Mouse (Mus musculus): ENCODE data around the gene Gm5150. TPM values are rescaled to one million over a fixed set of nuclear protein-coding genes. Genes with fewer than 3 reads are reported as not detected.

Gm5150 gene
- not detected for polyA plus RNA-seq (2015; fragmentation: Illumina TruSeq; extraction: RNeasy Lipid Tissue Mini Kit (QIAGEN cat#74804); ENCODE audit: insufficient read depth, low read depth, low replicate concordance)

DNA sequence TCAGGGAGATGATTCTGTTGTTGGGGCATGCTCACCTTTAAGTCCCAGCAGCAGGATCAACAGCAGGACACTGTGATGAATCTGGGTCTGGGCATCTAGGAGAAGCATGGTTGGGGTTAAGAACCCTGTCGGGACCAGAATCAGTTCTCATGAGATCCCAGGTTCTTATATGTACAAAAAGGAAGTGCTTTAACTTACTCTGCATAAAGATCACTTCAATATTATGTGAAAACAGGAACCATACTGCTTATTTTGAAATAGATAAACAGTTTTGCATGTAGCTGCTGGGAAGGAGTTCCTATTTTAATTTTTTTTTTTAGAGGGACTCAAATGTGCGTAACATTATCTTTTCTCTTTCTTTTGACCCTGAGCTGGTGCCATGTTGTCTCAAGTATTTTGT lies at the start of gene Gm5150:
Gm5150 (minus strand) TSS at position 223 of the 400 bp plus-strand sequence.

Other genes starting within 250 kb of the Gm5150 start
- not detected for gene Sirpb1c, start 157.9 kb downstream of the Gm5150 start, polyA plus RNA-seq (2015; fragmentation: Illumina TruSeq; extraction: RNeasy Lipid Tissue Mini Kit (QIAGEN cat#74804); ENCODE audit: insufficient read depth, low read depth, low replicate concordance)

Measured in pancreas, adult 10 weeks (tissue).